Mouse (Mus musculus) heart, embryonic 15.5 days (tissue): ENCODE measurements around the gene Trmt2a. TPM values are rescaled to one million over a fixed set of nuclear protein-coding genes. Genes with fewer than 3 reads are reported as not detected.

Source experiments
- ATAC-seq: fragments of 200-750 bp; cut with Nextera tagmentation; replicated peaks from 2 replicates; pipeline ENCODE4 v1.8.0; 2017; ENCODE audit warnings: low read depth, moderate TSS enrichment; ENCODE audit not compliant: insufficient number of reproducible peaks, insufficient read depth, low FRiP score
- H3K27ac ChIP-seq: fragments of 300-500 bp; sonication (generic); 2 replicates; pipeline ENCODE4 v1.5.1; 2015; ENCODE audit warnings: mild to moderate bottlenecking, inconsistent platforms
- H3K27me3 ChIP-seq: fragments of 300-500 bp; sonication (generic); 2 replicates; pipeline ENCODE4 v1.6.1; 2015; ENCODE audit warnings: inconsistent platforms
- H3K36me3 ChIP-seq: fragments of 300-500 bp; sonication (generic); 2 replicates; pipeline ENCODE4 v1.6.1; 2015; ENCODE audit warnings: mild to moderate bottlenecking, inconsistent platforms
- H3K4me1 ChIP-seq: fragments of 300-500 bp; sonication (generic); replicated peaks from 2 replicates; pipeline ENCODE4 v1.6.1; 2015; ENCODE audit warnings: inconsistent platforms
- H3K4me2 ChIP-seq: fragments of 300-500 bp; sonication (generic); 2 replicates; pipeline ENCODE4 v1.6.1; 2015; ENCODE audit warnings: inconsistent platforms, mild to moderate bottlenecking, moderate library complexity
- H3K4me3 ChIP-seq: fragments of 300-500 bp; sonication (generic); 2 replicates; pipeline ENCODE4 v1.5.1; 2015; ENCODE audit warnings: mild to moderate bottlenecking, inconsistent platforms
- H3K9ac ChIP-seq: fragments of 300-500 bp; sonication (generic); 2 replicates; pipeline ENCODE4 v1.6.1; 2015; ENCODE audit warnings: mild to moderate bottlenecking, inconsistent platforms
- H3K9me3 ChIP-seq: fragments of 300-500 bp; sonication (generic); replicated peaks from 2 replicates; pipeline ENCODE4 v1.6.1; 2016; ENCODE audit warnings: inconsistent platforms
- WGBS: fragments of 180-500 bp; shearing (Covaris S2); methylation state at CpG from one replicate; pipeline ENCODE4 v1.1.7; 2015; ENCODE audit warnings: mixed read lengths; 5-methylcytosine and 5-hydroxymethylcytosine counted together
- polyA plus RNA-seq: library from polyadenylated mRNA; unstranded; fragments of >200 nt; fragmentation: Nextera tagmentation; extraction: Ambion mirVana; gene quantifications from 2 replicates; pipeline ENCODE4 v1.2.1, GENCODE M21; 2015

The Trmt2a gene
- polyA plus RNA-seq, 1 experiment from 2014 or later = 44.1 TPM

DNA sequence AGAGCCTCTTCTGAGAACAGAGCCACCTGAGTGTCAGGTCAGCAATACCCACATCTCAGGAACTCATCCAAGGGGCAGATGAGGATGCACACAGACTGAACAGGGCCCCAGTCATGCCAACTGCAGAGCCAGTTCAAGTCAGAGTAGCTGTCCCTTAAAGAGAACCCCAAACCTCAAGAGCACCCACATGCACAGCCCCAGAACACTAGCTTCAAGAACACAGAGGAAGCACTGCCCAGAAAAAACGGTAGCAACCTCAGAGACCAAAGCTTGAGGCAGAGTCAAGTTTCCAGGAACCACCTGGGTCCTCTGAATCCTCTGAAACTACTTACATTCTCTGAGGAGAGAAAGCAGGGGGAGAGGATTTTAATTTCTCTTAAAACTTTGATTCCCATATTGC is 15.0 kb upstream of the Trmt2a start:
- Histone ChIP-seq H3K9ac (0 out of 2 replicates have a peak overlapping the region, but pooled peaks have one; percentile 90), H3K4me3 (peak overlapping the region; percentile 82), H3K4me2 (peak overlapping the region; percentile 77), H3K27me3 (no peaks in the 10 kb centered on the region), H3K9me3 (no peaks in the 10 kb centered on the region), H3K36me3 (peaks cover 6% of the 10 kb centered on the region; the same call in 1 of the 2 replicates), H3K4me1 (peaks cover 67% of the 10 kb centered on the region), H3K27ac (peak overlapping the region; percentile 94; the same call in 1 of the 2 replicates)
- ATAC-seq = no peak
- WGBS = 29% methylated on average over 1 of the region's 1 CpGs

DNA sequence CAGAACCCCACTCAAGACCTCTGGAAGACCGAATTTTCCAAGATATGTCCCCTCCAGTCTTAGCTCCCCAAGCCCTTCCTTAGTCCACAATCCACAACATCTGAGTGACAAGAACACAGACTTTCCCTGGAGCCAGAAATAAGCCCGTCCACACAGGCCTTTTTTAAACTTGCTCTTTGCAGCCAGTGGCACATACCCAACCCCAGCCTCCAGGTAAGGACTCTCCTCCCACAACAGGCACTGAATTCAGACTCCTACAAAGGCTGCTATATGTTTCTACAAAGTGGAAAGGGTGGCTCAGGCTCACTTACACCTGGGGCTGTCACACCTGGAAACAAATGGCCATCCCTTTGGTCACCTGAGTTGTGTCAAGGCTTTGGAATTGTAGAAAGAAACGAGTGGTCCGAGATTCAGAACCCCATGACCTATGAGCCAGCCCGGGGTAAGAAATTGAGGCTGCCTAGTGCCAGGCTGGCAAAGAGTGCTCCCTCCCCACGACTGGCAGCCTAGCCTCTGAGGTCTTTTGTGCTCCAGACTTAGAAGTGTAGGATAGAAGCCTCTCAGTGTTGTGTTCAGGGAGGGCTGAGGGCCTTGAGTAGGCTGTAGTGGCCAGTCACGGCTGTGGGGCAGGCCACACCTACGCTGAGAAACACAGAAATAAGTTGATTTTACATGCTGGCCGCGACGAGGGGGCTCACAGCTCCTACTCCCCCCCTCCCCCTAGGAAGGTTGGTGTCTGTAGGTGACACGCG is 14.4 kb upstream of the Trmt2a start:
- Histone ChIP-seq H3K4me3 (peak overlapping the region; percentile 82), H3K4me1 (peaks cover 60% of the 10 kb centered on the region), H3K36me3 (peaks cover 11% of the 10 kb centered on the region), H3K27ac (peak overlapping the region; percentile 94), H3K27me3 (no peaks in the 10 kb centered on the region), H3K9ac (peak overlapping the region; percentile 90), H3K4me2 (peak overlapping the region; percentile 77), H3K9me3 (no peaks in the 10 kb centered on the region)
- ATAC-seq = no peak
- 11% methylated on average over 13 of the region's 13 CpGs for WGBS

DNA sequence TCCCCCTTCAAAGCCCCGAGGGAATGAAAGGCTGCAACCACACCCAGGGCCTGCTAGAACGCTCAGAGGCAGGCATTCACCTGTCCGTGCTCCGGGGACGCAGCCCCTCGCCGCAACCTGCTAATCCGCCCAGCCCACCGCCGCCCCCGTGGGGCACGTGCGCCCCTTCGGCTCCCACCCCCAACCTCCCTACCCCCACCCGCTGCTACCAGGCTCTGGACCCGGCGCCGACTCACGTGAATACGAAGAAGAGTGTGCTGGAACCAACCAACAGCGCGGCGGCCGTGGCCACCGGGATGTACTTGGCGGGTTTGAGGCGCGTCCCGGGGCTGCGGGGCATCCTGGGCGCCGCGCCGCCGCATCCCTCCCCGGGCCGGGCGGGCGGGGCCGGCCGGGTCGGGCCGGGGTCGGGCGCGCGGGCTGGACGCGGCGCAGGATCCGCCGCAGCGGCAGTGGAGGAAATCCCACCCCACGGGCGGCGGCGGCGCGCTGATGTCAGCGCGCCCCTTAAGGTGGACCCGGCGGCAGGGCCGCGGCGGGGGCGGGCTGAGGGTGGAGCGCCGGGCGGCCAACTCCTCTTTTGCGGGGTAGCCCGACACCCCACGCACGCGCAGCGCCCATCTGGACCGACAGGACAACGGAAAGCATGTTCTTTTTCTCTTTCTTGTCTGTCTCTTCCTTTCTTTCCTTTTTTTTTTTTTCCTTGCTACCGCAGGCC is 13.6 kb upstream of the Trmt2a start, which contains the start of gene Zdhhc8:
Gene Zdhhc8, minus strand, starts transcription at position 466 of the 718 bp plus-strand sequence.
- Histone ChIP-seq H3K27me3 (no peaks in the 10 kb centered on the region), H3K27ac (peak within 1 kb of the TSS; percentile 94), H3K9me3 (no peaks in the 10 kb centered on the region), H3K36me3 (peaks cover 16% of the 10 kb centered on the region), H3K4me3 (peak within 1 kb of the TSS; percentile 82), H3K9ac (peak within 1 kb of the TSS; percentile 90), H3K4me1 (peaks cover 53% of the 10 kb centered on the region), H3K4me2 (peak within 1 kb of the TSS; percentile 77)
- ATAC-seq = peak; percentile 80
- WGBS = under 1% methylated on average over 75 of the region's 79 CpGs

DNA sequence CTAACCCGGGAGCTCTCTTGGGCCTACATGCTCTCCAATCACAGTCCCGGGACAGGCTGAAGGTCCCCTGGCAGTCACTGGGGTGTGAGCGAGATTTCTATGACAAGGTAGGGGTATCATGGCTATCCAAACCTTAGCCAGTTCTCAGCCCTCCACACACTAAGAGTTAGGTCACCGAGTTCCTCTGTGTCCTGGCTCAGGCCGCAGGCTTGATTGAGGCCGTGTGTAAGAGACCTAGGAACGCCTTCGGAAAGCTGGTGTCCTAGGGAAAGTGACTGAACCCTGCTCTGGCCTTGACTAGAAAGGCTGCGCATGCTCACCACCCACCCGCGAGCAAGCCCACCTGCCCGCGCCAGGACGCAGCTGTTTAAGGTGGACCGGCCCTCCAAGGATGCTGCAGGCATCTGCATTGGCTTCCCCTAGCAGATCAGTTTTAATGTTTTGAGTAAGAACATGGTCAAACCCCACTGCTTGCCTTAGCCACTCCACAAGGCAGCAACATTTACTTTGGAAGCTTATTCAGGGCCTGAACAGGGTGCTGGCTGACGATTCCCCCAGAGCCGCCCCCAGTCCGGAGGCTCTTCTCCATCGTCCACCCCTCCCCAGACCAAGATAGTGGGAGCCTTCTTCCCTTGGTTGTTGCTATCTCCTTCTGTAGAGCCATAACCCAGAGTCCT is 13.0 kb upstream of the Trmt2a start:
- peaks cover 23% of the 10 kb centered on the region for H3K36me3 ChIP-seq
- no peaks in the 10 kb centered on the region for H3K27me3 ChIP-seq
- peak overlapping the region; percentile 77 for H3K4me2 ChIP-seq
- H3K4me3 ChIP-seq = peak overlapping the region; percentile 82
- no peaks in the 10 kb centered on the region for H3K9me3 ChIP-seq
- H3K27ac ChIP-seq = peak overlapping the region; percentile 94
- WGBS = 3% methylated on average over 19 of the region's 19 CpGs
- peak; percentile 59 for ATAC-seq
- H3K4me1 ChIP-seq = peaks cover 46% of the 10 kb centered on the region
- H3K9ac ChIP-seq = peak overlapping the region; percentile 90

DNA sequence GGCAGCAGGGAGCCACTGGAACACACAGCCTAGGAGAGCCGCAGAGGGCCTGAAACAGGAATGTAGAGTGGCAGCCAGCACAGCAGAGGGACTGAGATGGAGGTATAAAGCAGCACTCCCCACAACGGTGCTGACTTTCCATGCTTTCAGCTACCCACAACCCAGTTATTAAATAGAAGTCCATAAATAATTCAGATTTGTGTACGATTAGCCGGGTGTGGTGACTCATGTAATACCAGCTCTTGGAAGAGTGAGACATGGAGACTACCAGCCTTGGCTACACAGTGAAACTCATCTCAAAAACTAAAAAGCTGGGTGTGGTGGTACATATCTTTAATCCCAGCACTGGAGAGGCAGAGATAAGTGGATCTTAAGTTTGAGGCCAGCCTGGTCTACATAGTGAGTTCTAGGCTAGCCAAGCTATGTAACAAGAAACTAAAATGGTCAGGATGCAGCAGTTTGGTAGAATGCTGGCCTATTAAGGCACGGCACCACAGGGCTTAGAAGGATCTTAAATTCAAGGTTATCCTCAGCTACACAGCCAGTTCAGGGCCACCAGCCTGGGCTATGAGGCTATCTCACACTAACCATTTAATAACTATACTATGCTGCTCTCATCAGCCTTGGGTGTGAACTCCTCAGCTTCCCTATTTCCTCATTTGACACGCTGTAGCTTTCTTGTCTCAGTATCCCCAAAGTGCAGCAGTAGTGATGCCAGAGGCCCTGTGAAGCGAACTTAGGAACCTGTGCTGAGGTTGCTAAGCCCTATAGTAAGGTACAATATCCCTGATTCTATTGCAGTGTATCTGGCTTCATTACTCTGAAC is 11.6 kb upstream of the Trmt2a start:
- Histone ChIP-seq H3K27ac (peak overlapping the region; percentile 15), H3K27me3 (no peaks in the 10 kb centered on the region), H3K9me3 (no peaks in the 10 kb centered on the region), H3K4me2 (peak overlapping the region; percentile 77), H3K4me1 (peaks cover 33% of the 10 kb centered on the region), H3K9ac (0 out of 2 replicates have a peak overlapping the region, but pooled peaks have one; percentile 14), H3K36me3 (peaks cover 37% of the 10 kb centered on the region), H3K4me3 (no peak overlapping the region)
- ATAC-seq = no peak
- WGBS = 74% methylated on average over 7 of the region's 7 CpGs

DNA sequence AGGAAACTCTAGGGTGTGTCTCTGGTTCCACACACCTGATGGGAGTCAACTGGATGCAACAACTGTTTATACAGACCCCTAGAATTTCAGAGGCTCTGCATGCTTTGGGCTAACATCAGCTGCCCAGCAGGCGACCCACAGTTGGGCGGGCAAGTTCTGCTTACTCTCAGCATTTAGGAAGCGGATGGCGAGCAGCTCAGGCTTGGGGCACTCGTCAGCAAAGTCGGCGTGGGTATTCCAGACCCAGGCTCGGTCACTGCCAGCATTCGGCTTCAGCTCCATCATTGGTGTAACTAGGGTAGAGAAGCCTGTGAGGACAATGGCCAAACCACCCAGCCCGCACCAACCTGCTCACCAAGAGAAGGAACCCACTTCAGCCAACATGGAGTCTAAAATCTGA is 6.9 kb upstream of the Trmt2a start:
- no peaks in the 10 kb centered on the region for H3K27me3 ChIP-seq
- H3K9me3 ChIP-seq = no peaks in the 10 kb centered on the region
- ATAC-seq = no peak
- H3K36me3 ChIP-seq = peaks cover 80% of the 10 kb centered on the region
- peaks cover 2% of the 10 kb centered on the region for H3K4me1 ChIP-seq
- no peak overlapping the region for H3K27ac ChIP-seq
- H3K4me2 ChIP-seq = no peak overlapping the region
- WGBS = 89% methylated on average over 10 of the region's 10 CpGs
- no peak overlapping the region for H3K9ac ChIP-seq
- no peak overlapping the region for H3K4me3 ChIP-seq

DNA sequence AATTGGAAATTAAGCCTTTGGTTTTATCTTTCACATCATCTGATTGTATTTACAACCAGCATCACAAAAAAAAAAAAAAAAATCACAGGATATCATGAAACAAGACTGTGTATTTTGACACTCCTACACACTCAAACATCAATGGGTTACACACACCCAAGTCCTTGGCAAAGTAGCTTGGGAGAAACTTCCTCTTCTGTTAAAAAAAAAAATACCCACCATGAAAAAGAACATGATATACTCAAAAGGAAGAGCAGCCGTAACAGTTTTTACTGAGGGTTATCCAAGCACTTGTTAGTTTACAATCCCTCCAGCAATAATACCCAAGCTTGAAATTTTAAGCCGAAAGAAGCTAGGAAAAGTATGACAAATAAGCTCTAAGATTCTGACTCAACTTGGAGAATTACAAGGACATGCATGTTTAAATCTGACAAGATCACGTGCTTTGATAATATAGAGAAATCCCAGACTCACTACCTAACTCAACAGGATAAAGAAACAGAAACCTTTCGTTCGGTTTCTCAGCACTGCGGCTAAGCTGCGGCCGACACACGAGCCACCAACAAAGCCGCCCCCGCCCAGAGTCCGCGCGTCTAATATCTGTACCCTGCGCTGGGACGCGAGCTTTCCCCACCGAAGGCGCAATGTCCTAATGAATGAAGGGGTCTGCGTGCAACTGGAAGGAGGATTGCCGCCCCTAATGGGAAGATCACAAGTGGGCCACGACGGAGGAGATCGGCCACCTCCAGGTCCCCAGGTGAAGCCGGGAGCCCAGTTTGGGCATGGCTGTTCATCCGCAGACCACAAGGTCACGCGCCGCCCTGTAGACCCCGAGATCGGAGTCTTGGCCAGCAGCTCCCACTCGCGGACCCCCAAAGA is 719 bp upstream of the Trmt2a start:
- H3K27ac ChIP-seq = peak overlapping the region; percentile 93
- H3K4me1 ChIP-seq = peaks cover 34% of the 10 kb centered on the region
- no peaks in the 10 kb centered on the region for H3K27me3 ChIP-seq
- H3K4me3 ChIP-seq = peak overlapping the region; percentile 96
- under 1% methylated on average over 33 of the region's 33 CpGs for WGBS
- peak; percentile 6; the same call in 1 of the 2 replicates for ATAC-seq
- H3K9me3 ChIP-seq = no peaks in the 10 kb centered on the region
- peak overlapping the region; percentile 90 for H3K9ac ChIP-seq
- peaks cover 61% of the 10 kb centered on the region for H3K36me3 ChIP-seq
- H3K4me2 ChIP-seq = peak overlapping the region; percentile 89

DNA sequence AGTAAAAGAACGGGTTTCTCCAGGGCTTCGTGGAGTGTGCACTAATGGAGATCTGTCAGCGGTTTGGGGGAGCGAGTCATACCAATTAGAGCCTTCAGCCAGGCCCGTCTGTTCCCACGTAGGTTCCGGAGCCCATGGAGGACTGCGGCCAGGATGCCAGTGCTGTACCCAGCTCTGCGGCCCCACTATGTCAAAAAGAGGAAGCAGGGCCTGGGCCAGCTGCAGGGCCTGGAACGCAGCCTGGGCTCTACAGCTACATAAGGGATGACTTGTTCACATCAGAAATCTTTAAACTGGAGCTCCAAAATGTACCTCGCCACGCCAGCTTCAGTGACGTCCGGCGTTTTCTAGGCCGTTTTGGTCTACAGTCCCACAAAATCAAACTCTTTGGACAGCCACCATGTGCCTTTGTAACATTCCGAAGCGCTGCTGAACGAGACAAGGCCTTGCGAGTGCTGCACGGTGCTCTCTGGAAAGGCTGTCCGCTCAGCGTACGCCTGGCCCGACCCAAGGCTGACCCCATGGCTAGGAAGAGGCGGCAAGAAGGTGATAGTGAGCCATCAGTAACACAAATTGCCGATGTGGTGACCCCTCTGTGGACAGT is 987 bp downstream of the Trmt2a start:
- peak; percentile 12 for ATAC-seq
- no peaks in the 10 kb centered on the region for H3K9me3 ChIP-seq
- H3K27me3 ChIP-seq = no peaks in the 10 kb centered on the region
- peak overlapping the region; percentile 93 for H3K27ac ChIP-seq
- peak overlapping the region; percentile 89 for H3K4me2 ChIP-seq
- H3K9ac ChIP-seq = peak overlapping the region; percentile 86
- peak overlapping the region; percentile 96 for H3K4me3 ChIP-seq
- WGBS = 3% methylated on average over 27 of the region's 27 CpGs
- peaks cover 34% of the 10 kb centered on the region for H3K4me1 ChIP-seq
- H3K36me3 ChIP-seq = peaks cover 61% of the 10 kb centered on the region

DNA sequence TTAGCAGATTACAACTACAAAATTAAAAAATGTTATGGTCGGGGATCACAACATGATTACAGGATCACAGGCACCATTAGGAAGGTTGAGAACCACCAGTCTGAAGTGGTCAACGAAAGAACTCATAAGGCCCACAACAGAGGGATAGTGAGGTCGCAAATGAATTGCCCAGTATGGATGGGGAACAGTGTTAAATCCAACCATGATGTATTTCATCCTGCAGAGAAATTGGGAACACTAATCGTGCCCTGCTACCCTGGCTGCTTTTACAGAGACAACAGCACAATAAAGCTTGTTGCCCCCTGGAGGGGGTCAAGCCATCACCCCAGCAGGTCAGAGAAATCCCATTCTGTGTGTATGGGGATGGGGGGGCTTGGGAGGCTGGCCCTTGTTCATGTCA is 1.8 kb downstream of the Trmt2a start:
- H3K9ac ChIP-seq = peak overlapping the region; percentile 86
- H3K4me2 ChIP-seq = peak overlapping the region; percentile 89
- H3K27ac ChIP-seq = peak overlapping the region; percentile 93; the same call in 1 of the 2 replicates
- no peaks in the 10 kb centered on the region for H3K9me3 ChIP-seq
- 60% methylated on average over 4 of the region's 4 CpGs for WGBS
- H3K4me3 ChIP-seq = peak overlapping the region; percentile 96
- peaks cover 34% of the 10 kb centered on the region for H3K4me1 ChIP-seq
- H3K36me3 ChIP-seq = peaks cover 63% of the 10 kb centered on the region
- ATAC-seq = no peak
- H3K27me3 ChIP-seq = no peaks in the 10 kb centered on the region
